Mouse (Mus musculus): ENCODE measurements around the gene Pdzrn3. TPM values are rescaled to one million over a fixed set of nuclear protein-coding genes. Genes with fewer than 3 reads are reported as not detected.

Gene Pdzrn3
- total and polyA plus RNA-seq, 2 experiments from 2014 or later, result 10.7 to 29.1 TPM

DNA sequence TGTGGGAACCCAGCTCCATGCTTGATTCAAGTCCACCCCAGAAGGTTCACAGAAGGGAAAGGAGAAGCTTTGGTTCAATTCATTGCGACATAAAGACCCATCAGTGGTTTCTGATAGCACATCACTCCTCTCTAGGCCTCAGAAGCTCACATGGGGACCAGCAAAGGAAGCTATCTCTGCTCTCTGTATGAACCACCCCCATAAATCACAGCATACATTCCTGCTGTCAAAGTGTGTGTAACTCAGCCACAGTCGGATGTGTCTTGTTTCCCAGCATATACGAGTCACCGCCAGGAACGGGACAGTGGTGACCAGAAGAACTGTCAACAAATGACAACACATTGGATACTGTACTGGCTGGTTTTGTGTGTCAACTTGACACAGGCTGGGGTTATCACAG is 47.3 kb downstream of the Pdzrn3 start:
- TF ChIP-seq CTCF (IDR thresholded peaks at IDR 0.05; ENCODE audit: low read depth), result no peak
- ATAC-seq, result no peak
- Histone ChIP-seq H3K4me3 (ENCODE audit: low read depth, low read length) (no peak overlapping the region), H3K4me2 (ENCODE audit: low read depth) (no peak overlapping the region), H3K27ac (ENCODE audit: low read depth, low read length) (no peak overlapping the region), H3K9me3 (ENCODE audit: low read length) (no peaks in the 10 kb centered on the region), H3K36me3 (ENCODE audit: insufficient read depth) (no peaks in the 10 kb centered on the region), H3K9ac (no peak overlapping the region), H3K27me3 (ENCODE audit: insufficient read depth, low read length) (no peaks in the 10 kb centered on the region), H3K4me1 (ENCODE audit: insufficient read depth) (no peaks in the 10 kb centered on the region)
- no peak for DNase-seq
- 89% methylated on average over 5 of the region's 5 CpGs for WGBS

GRCm38 (mm10) chr6:101329499-101329898 is 48.2 kb downstream of the Pdzrn3 start:
- ATAC-seq (no peak), DNase-seq (no peak)
- Histone ChIP-seq H3K4me2 (ENCODE audit: low read depth) (no peak overlapping the region), H3K27ac (ENCODE audit: low read depth, low read length) (no peak overlapping the region), H3K4me1 (ENCODE audit: insufficient read depth) (no peaks in the 10 kb centered on the region), H3K4me3 (ENCODE audit: low read depth, low read length) (no peak overlapping the region), H3K9ac (no peak overlapping the region), H3K36me3 (ENCODE audit: insufficient read depth) (no peaks in the 10 kb centered on the region), H3K9me3 (ENCODE audit: low read length) (no peaks in the 10 kb centered on the region), H3K27me3 (ENCODE audit: insufficient read depth, low read length) (no peaks in the 10 kb centered on the region)
- 79% methylated on average over 6 of the region's 6 CpGs for WGBS
- no peak for TF ChIP-seq CTCF (IDR thresholded peaks at IDR 0.05; ENCODE audit: low read depth)

- ATAC-seq (no peak), DNase-seq (no peak)
- no peaks in the 10 kb centered on the region for H3K4me1 ChIP-seq (ENCODE audit: insufficient read depth)
- TF ChIP-seq CTCF (IDR thresholded peaks at IDR 0.05; ENCODE audit: low read depth), result no peak
- WGBS, result 29% methylated on average over 5 of the region's 6 CpGs
- no peaks in the 10 kb centered on the region for H3K27me3 ChIP-seq (ENCODE audit: insufficient read depth, low read length)
- H3K4me3 ChIP-seq (ENCODE audit: low read depth, low read length), result no peak overlapping the region
- H3K9ac ChIP-seq, result no peak overlapping the region
- H3K36me3 ChIP-seq (ENCODE audit: insufficient read depth), result no peaks in the 10 kb centered on the region
- no peak overlapping the region for H3K27ac ChIP-seq (ENCODE audit: low read depth, low read length)
- no peak overlapping the region for H3K4me2 ChIP-seq (ENCODE audit: low read depth)
- H3K9me3 ChIP-seq (ENCODE audit: low read length), result no peaks in the 10 kb centered on the region
These were observed 49.2 kb downstream of the Pdzrn3 start for GRCm38 (mm10) chr6:101328514-101328913.

DNA sequence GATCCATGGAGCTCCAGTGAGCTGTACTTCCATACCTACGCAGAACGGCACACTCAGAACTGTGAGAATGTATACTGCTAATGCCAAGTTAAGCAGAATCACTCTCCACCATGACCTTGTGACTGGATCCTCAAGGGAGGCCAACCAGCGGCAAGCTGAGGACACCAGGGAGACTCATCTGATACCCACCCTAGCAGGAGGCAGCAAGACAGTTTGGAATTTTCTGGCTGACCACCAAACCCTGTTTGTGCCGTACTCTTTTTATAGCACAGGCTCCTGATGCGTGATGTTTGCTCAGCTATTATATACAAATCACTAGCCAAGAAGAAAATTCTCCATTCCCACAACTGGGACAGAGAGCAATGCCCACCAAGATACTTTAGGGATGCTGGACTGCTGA is 50.0 kb downstream of the Pdzrn3 start:
- H3K9ac ChIP-seq, result no peak overlapping the region
- H3K27ac ChIP-seq (ENCODE audit: low read depth, low read length), result no peak overlapping the region
- H3K4me2 ChIP-seq (ENCODE audit: low read depth), result no peak overlapping the region
- no peaks in the 10 kb centered on the region for H3K9me3 ChIP-seq (ENCODE audit: low read length)
- H3K27me3 ChIP-seq (ENCODE audit: insufficient read depth, low read length), result no peaks in the 10 kb centered on the region
- TF ChIP-seq CTCF (IDR thresholded peaks at IDR 0.05; ENCODE audit: low read depth), result no peak
- no peak overlapping the region for H3K4me3 ChIP-seq (ENCODE audit: low read depth, low read length)
- no peaks in the 10 kb centered on the region for H3K4me1 ChIP-seq (ENCODE audit: insufficient read depth)
- H3K36me3 ChIP-seq (ENCODE audit: insufficient read depth), result no peaks in the 10 kb centered on the region
- DNase-seq (no peak), ATAC-seq (no peak)
- WGBS, result 82% methylated on average over 5 of the region's 5 CpGs

GRCm38 (mm10) chr6:101327196-101327595 is 50.5 kb downstream of the Pdzrn3 start:
- H3K27me3 ChIP-seq (ENCODE audit: insufficient read depth, low read length), result no peaks in the 10 kb centered on the region
- no peak overlapping the region for H3K27ac ChIP-seq (ENCODE audit: low read depth, low read length)
- no peaks in the 10 kb centered on the region for H3K36me3 ChIP-seq (ENCODE audit: insufficient read depth)
- WGBS, result 80% methylated on average over 3 of the region's 3 CpGs
- H3K4me2 ChIP-seq (ENCODE audit: low read depth), result no peak overlapping the region
- H3K4me1 ChIP-seq (ENCODE audit: insufficient read depth), result no peaks in the 10 kb centered on the region
- no peaks in the 10 kb centered on the region for H3K9me3 ChIP-seq (ENCODE audit: low read length)
- ATAC-seq, result no peak
- H3K9ac ChIP-seq, result no peak overlapping the region
- no peak for DNase-seq
- no peak overlapping the region for H3K4me3 ChIP-seq (ENCODE audit: low read depth, low read length)
- no peak for TF ChIP-seq CTCF (IDR thresholded peaks at IDR 0.05; ENCODE audit: low read depth)

DNA sequence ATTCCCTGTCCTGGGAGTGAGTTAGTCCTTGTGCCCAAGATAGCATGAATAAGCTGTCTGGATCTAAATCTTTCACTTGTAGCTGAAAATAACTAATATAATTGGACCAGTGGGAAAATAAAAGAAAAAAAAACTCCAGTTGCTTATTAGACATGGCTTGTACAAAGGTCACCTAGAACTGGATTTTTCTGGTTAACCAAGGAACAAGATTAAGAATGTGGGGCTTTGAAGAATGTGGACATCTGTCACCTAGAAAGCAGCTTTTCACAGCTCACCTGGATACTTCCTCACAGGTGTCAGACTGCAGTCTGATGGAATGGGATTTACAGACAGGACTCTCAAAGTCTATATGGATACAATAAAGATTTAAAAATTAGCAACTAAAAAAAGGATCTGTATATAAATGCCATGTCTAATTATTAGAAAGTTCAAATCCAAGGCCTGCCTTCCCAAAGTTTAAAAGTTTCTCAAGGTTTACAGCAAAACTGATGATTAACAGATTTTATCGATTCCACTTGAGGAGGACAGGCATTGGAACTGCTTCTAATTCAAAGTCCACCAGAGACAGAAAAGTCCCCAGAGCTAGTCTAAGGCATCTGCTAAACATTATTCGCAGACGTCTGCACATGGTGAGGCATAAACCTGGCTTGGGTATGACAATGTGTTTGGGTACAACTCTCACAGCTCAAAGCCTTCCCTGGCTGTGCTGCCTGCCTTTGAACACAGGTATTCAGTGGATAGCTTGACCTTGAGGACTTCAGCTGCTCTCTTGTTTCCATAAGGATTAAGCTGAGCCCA is 51.7 kb downstream of the Pdzrn3 start:
- Histone ChIP-seq H3K4me1 (ENCODE audit: insufficient read depth) (no peaks in the 10 kb centered on the region), H3K9me3 (ENCODE audit: low read length) (no peaks in the 10 kb centered on the region), H3K27me3 (ENCODE audit: insufficient read depth, low read length) (no peaks in the 10 kb centered on the region), H3K4me3 (ENCODE audit: low read depth, low read length) (no peak overlapping the region), H3K4me2 (ENCODE audit: low read depth) (no peak overlapping the region), H3K9ac (no peak overlapping the region), H3K27ac (ENCODE audit: low read depth, low read length) (no peak overlapping the region), H3K36me3 (ENCODE audit: insufficient read depth) (no peaks in the 10 kb centered on the region)
- ATAC-seq (no peak), DNase-seq (no peak)
- TF ChIP-seq CTCF (IDR thresholded peaks at IDR 0.05; ENCODE audit: low read depth), result no peak
- WGBS, result 89% methylated on average over 3 of the region's 3 CpGs

GRCm38 (mm10) chr6:101322580-101322979 is 55.1 kb downstream of the Pdzrn3 start:
- Histone ChIP-seq H3K27me3 (ENCODE audit: insufficient read depth, low read length) (no peaks in the 10 kb centered on the region), H3K9me3 (ENCODE audit: low read length) (no peaks in the 10 kb centered on the region), H3K27ac (ENCODE audit: low read depth, low read length) (no peak overlapping the region), H3K4me3 (ENCODE audit: low read depth, low read length) (no peak overlapping the region), H3K4me1 (ENCODE audit: insufficient read depth) (no peaks in the 10 kb centered on the region), H3K4me2 (ENCODE audit: low read depth) (no peak overlapping the region), H3K36me3 (ENCODE audit: insufficient read depth) (no peaks in the 10 kb centered on the region), H3K9ac (no peak overlapping the region)
- TF ChIP-seq CTCF (IDR thresholded peaks at IDR 0.05; ENCODE audit: low read depth), result no peak
- 91% methylated on average over 3 of the region's 3 CpGs for WGBS
- DNase-seq, result no peak
- no peak for ATAC-seq
